ENCODE assay signal across 16 mouse cellular contexts in genomic region chr5:73630141-73630540, GRCm38 (mm10). TPM values are rescaled to one million over a fixed set of nuclear protein-coding genes. Genes with fewer than 3 reads are reported as not detected.
DNase-seq lines count a peak whose midpoint lies in the region; ATAC-seq lines count a peak whose summit lies in the region.
"Had no signal": no experiment of that assay in that cellular context is flagged by ENCODE, and none has a peak within 500 bp of the region (broad histone marks: within the 10 kb centered on the region; RNA-seq: fewer than 3 reads in every experiment).

No protein-coding gene starts in this region.

- H3K9me3 ChIP-seq in heart, embryonic 13.5 days, result no peaks in the 10 kb centered on the region
- peaks cover 6% of the 10 kb centered on the region for H3K9me3 ChIP-seq in intestine, embryonic 14.5 days (ENCODE audit: control insufficient read depth, low read length)
- H3K9me3 ChIP-seq in megakaryocyte, embryonic 14.5 days, result no peaks in the 10 kb centered on the region
- H3K9me3 ChIP-seq: embryonic facial prominence, embryonic 15.5 days; liver, embryonic 15.5 days; midbrain, embryonic 15.5 days had no signal

- H3K4me1 ChIP-seq in heart, embryonic 13.5 days, result peaks cover 21% of the 10 kb centered on the region
- no peaks in the 10 kb centered on the region for H3K4me1 ChIP-seq in intestine, embryonic 14.5 days (replicated peaks; ENCODE audit: control insufficient read depth, insufficient read depth, low read length)
- peaks cover 26% of the 10 kb centered on the region for H3K4me1 ChIP-seq in megakaryocyte, embryonic 14.5 days
- H3K4me1 ChIP-seq: embryonic facial prominence, embryonic 15.5 days; liver, embryonic 15.5 days; midbrain, embryonic 15.5 days had no signal

- H3K27me3 ChIP-seq in heart, embryonic 13.5 days (replicated peaks), result no peaks in the 10 kb centered on the region
- no peaks in the 10 kb centered on the region for H3K27me3 ChIP-seq in intestine, embryonic 14.5 days (replicated peaks; ENCODE audit: control insufficient read depth, insufficient read depth, low read length)
- peaks cover 2% of the 10 kb centered on the region for H3K27me3 ChIP-seq in megakaryocyte, embryonic 14.5 days (replicated peaks)
- H3K27me3 ChIP-seq: embryonic facial prominence, embryonic 15.5 days; liver, embryonic 15.5 days; midbrain, embryonic 15.5 days had no signal

- H3K36me3 ChIP-seq in heart, embryonic 13.5 days, result peaks cover 16% of the 10 kb centered on the region
- peaks cover 12% of the 10 kb centered on the region for H3K36me3 ChIP-seq in intestine, embryonic 14.5 days (ENCODE audit: control insufficient read depth, insufficient read depth, low read length)
- H3K36me3 ChIP-seq in megakaryocyte, embryonic 14.5 days (replicated peaks; ENCODE audit: low read length), result peaks cover 12% of the 10 kb centered on the region
- H3K36me3 ChIP-seq: liver, embryonic 15.5 days had no signal

- no peak overlapping the region for H3K9ac ChIP-seq in heart, embryonic 13.5 days
- H3K9ac ChIP-seq in intestine, embryonic 14.5 days (ENCODE audit: low read length), result no peak overlapping the region
- H3K9ac ChIP-seq: embryonic facial prominence, embryonic 15.5 days; liver, embryonic 15.5 days; midbrain, embryonic 15.5 days had no signal

- H3K4me3 ChIP-seq in heart, embryonic 13.5 days, result no peak overlapping the region
- H3K4me3 ChIP-seq in intestine, embryonic 14.5 days (ENCODE audit: low read depth, low read length), result no peak overlapping the region
- H3K4me3 ChIP-seq in megakaryocyte, embryonic 14.5 days (replicated peaks), result peak overlapping the region; percentile 85
- H3K4me3 ChIP-seq: embryonic facial prominence, embryonic 15.5 days; liver, embryonic 15.5 days; midbrain, embryonic 15.5 days had no signal

- no peak for DNase-seq in heart, postnatal 4 days
- no peak for DNase-seq in intestine, embryonic 14.5 days (ENCODE audit: low spot score)
- DNase-seq in thymus, postnatal 36 days, result peak; percentile 24 to 33
- no peak for DNase-seq in left cerebral cortex, postnatal 36 days (ENCODE audit: low spot score in 2 of 2)
- DNase-seq in layer of hippocampus, postnatal 10 days (ENCODE audit: low spot score in 2 of 2), result no peak
- no peak for DNase-seq in adrenal gland, postnatal 4 days (ENCODE audit: low spot score in 2 of 2)
- DNase-seq: cerebellum, postnatal 10 days; kidney, adult 18-20 months; layer of hippocampus, postnatal 36 days had no signal

- H3K4me2 ChIP-seq in heart, embryonic 13.5 days, result peak overlapping the region; percentile 18; the same call in 1 of the 2 replicates
- no peak overlapping the region for H3K4me2 ChIP-seq in intestine, embryonic 14.5 days (ENCODE audit: low read length)
- H3K4me2 ChIP-seq: embryonic facial prominence, embryonic 15.5 days; liver, embryonic 15.5 days; midbrain, embryonic 15.5 days had no signal

- WGBS in heart, embryonic 13.5 days, result 43% methylated on average over 5 of the region's 5 CpGs
- 68% methylated on average over 5 of the region's 5 CpGs for WGBS in intestine, embryonic 14.5 days

- no peak overlapping the region for H3K27ac ChIP-seq in heart, embryonic 13.5 days (replicated peaks)
- H3K27ac ChIP-seq in intestine, embryonic 14.5 days (ENCODE audit: low read depth), result no peak overlapping the region
- H3K27ac ChIP-seq: embryonic facial prominence, embryonic 15.5 days; liver, embryonic 15.5 days; midbrain, embryonic 15.5 days had no signal

- ATAC-seq in heart, embryonic 13.5 days (ENCODE audit: extremely low read depth, insufficient number of reproducible peaks, low FRiP score, low TSS enrichment), result no peak
- ATAC-seq in intestine, embryonic 14.5 days (replicated peaks; ENCODE audit: low FRiP score, low TSS enrichment, low read depth), result peak; percentile 71
- ATAC-seq: midbrain, embryonic 15.5 days had no signal

- intact Hi-C loops in left cerebral cortex, postnatal 36 days (cut with DNase I), result loop anchor here (5.0 kb wide), 1 partner anchor 138 kb away; no protein-coding TSS in a partner anchor

RNA-seq across cellular contexts. Expression of gene Lrrc66, which starts 2.2 kb away (rescaled TPM):
- 0.07 TPM in 1 of 2 replicates, not detected in the other for polyA plus RNA-seq in heart, embryonic 13.5 days (2015; fragmentation: Nextera tagmentation; extraction: Ambion mirVana)
- under 1 TPM in 1 of 2 experiments, not detected in 1; 0.32 TPM for total RNA-seq in heart, postnatal 4 days (2021)
- 1.0 and 1.1 TPM in 2 replicates for polyA plus RNA-seq in intestine, embryonic 14.5 days (2014; fragmentation: Nextera tagmentation; extraction: Ambion mirVana)
- polyA plus RNA-seq in megakaryocyte, embryonic 14.5 days (2012; ENCODE audit: insufficient read depth, low replicate concordance), result 0.13 TPM in 1 of 2 replicates, not detected in the other
- total RNA-seq in left cerebral cortex, postnatal 36 days (2021), result not detected
- 1 to 10 TPM in 1 of 2 experiments, not detected in 1; 1.2 TPM for total RNA-seq in layer of hippocampus, postnatal 10 days (2021)
- under 1 TPM in 1 of 2 experiments, not detected in 1; 0.53 TPM for total RNA-seq in adrenal gland, postnatal 4 days (2021)
- total RNA-seq: layer of hippocampus, postnatal 36 days; neutrophil, adult 5-6 weeks had no signal
- polyA plus RNA-seq: embryonic facial prominence, embryonic 15.5 days; gonadal fat pad, adult 2 months; midbrain, embryonic 15.5 days had no signal

RNA-seq across cellular contexts. Expression of gene Sgcb, which starts 17.4 kb away (rescaled TPM):
- polyA plus RNA-seq in heart, embryonic 13.5 days (2015; fragmentation: Nextera tagmentation; extraction: Ambion mirVana), result 27.3 and 28.5 TPM in 2 replicates
- 10 to 100 TPM; 58.7 to 61.2 TPM for total RNA-seq in heart, postnatal 4 days (2021)
- 20.7 and 25.0 TPM in 2 replicates for polyA plus RNA-seq in intestine, embryonic 14.5 days (2014; fragmentation: Nextera tagmentation; extraction: Ambion mirVana)
- polyA plus RNA-seq in megakaryocyte, embryonic 14.5 days (2012; ENCODE audit: insufficient read depth, low replicate concordance), result 0.57 and 1.8 TPM in 2 replicates
- 10 to 100 TPM; 49.0 TPM for total RNA-seq in left cerebral cortex, postnatal 36 days (2021)
- total RNA-seq in layer of hippocampus, postnatal 10 days (2021), result 10 to 100 TPM; 63.2 to 66.0 TPM
- 10 to 100 TPM; 26.8 to 29.7 TPM for total RNA-seq in adrenal gland, postnatal 4 days (2021)

RNA-seq across cellular contexts. Expression of gene Spata18, which starts 21.0 kb away (rescaled TPM):
- 0.16 and 0.17 TPM in 2 replicates for polyA plus RNA-seq in heart, embryonic 13.5 days (2015; fragmentation: Nextera tagmentation; extraction: Ambion mirVana)
- total RNA-seq in heart, postnatal 4 days (2021), result 1 to 10 TPM; 2.0 to 2.7 TPM
- 0.45 and 0.85 TPM in 2 replicates for polyA plus RNA-seq in intestine, embryonic 14.5 days (2014; fragmentation: Nextera tagmentation; extraction: Ambion mirVana)
- polyA plus RNA-seq in megakaryocyte, embryonic 14.5 days (2012; ENCODE audit: insufficient read depth, low replicate concordance), result not detected in 2 replicates
- under 1 TPM; 0.23 to 0.42 TPM for total RNA-seq in left cerebral cortex, postnatal 36 days (2021)
- total RNA-seq in layer of hippocampus, postnatal 10 days (2021), result 1 to 10 TPM; 2.4 to 2.6 TPM
- under 1 TPM; 0.25 to 0.28 TPM for total RNA-seq in adrenal gland, postnatal 4 days (2021)
- total RNA-seq: neutrophil, adult 5-6 weeks had no signal
- polyA plus RNA-seq: liver, embryonic 15.5 days had no signal

Comparison
In these comparisons a context has a peak if more than half of its experiments do, and no peak if none do; other contexts are left out.
1. DNase-seq: peak in thymus, postnatal 36 days (2 of 2); none in heart, postnatal 4 days (single experiment), intestine, embryonic 14.5 days (single experiment), left cerebral cortex, postnatal 36 days (0 of 2), layer of hippocampus, postnatal 10 days (0 of 2) and adrenal gland, postnatal 4 days (0 of 2).